Mouse (Mus musculus) brain, embryonic 18.5 days (tissue): ENCODE results near the gene Hsd17b1.
A peak's percentile ranks its signal among the peaks of the same experiment; 100 is the strongest.
"Not testable (repeated sequence)": the region's sequence is repeated elsewhere in the genome, so short reads cannot be mapped to it uniquely, and the experiment has no call there.

Experiments
- DNase-seq: peaks from one replicate; pipeline ENCODE4 v3.0.0-alpha.2; 2012; ENCODE audit warnings: low read depth, low spot score

Hsd17b1 gene

DNA sequence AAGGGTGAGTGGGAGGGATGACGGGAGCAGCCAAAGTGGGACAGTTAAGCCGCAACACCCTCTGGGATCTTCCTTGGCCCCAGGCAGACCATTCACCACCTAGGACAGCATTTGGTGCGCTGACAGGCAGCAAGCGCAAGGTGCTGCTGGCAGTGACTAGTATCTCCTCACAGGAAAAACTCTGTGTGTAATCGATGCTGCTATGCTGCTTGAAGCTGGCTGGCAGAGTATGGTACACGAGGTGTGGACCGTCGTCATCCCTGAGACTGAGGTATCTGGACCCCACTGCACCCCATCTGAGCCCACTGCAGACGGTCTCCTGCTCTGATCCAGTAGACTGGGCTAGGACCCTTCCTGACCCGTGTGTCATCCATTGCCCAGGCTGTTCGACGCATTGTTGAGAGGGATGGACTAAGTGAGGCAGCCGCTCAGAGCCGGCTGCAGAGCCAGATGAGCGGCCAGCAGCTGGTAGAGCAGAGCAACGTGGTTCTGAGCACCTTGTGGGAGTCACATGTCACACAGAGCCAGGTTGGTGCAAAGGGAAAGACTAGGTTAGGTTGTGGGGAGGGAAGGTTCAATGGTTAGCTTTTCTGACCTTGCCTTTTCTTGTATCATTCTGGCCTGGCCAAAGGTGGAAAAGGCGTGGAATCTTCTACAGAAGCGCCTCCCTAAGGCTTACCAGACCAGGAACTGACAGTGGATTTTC is 7.6 kb downstream of the Hsd17b1 start:
- no peak for DNase-seq

DNA sequence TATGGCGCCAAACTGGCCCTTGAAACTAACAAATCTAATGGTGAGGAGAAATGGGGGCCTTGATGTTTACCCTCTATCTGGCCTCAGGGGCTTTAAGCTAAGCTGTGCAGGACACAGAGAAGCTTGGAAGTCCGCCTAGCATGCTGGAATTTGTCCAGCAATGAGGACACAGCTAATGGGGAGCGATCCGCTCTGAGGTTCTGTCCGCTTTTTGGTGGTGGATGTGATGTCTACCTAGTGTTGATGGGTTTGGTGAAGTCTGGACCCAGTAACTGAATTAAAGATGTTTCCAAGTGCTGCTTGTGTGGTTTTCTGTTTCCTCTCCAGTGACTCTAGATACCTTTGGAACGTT is 8.1 kb downstream of the Hsd17b1 start:
- no peak for DNase-seq

DNA sequence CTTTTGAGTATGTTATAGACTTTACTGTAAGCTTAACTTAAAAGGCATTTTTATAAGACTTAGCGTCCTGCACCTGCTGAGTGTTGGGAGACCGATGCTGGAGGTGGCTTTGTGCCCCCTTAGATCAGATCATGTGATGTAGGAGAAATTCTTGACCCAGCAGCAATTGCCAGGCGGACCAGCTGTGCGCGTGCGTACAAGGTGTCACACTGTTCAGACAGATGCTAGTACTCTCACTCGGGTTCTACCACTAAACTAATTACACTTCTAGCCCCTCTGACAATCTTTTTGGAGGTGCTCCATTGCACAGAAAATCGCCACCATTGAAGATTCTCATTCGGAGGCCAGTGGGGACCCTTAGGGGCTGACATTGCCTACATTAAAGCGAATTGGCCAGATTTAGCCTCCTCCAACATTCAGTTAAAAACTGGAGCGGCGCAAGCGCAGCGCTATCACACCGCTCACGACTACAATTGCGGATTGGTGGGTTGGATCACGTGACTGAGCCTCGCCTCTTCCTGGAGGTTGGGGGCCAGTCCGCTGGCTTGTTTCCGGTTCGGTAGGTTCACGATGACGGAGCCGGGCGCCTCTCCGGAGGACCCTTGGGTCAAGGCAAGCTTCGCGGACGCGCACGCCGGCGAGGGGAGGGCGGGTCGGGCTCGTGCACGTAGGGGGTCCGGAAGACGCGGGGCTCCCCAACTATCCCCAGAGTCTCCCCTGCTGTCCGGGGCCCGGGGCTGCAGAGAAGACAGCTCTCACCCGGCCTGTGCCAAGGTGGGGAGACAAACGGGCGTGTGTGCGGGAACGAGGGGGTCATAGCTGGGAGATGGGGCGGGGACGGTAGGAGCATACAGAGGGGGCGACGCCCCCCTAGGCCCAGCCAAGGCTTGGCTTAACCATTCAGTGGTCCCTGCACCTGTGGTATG is 8.8 kb downstream of the Hsd17b1 start, which contains the start of gene Mlx:
Mlx (plus strand) TSS at position 522 of the 926 bp plus-strand sequence.
- peak; percentile 85 for DNase-seq

DNA sequence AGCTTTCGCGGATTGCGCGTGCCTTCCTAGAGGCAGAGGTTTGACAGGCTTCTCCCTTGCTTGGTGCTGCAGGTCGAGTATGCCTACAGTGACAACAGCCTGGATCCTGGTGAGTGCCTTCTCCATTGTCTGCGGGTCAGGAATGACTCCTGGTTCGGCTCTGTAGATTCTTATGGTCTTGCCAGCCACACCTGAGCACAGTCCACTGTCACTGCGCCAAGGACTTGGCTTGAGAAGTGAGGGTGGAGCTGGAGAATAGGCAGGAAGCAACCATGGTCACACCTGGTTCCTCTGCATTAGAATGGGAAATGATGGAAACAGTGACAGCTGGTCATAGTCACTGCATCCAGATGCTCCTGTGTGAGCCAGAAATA is 9.5 kb downstream of the Hsd17b1 start:
- no peak for DNase-seq

DNA sequence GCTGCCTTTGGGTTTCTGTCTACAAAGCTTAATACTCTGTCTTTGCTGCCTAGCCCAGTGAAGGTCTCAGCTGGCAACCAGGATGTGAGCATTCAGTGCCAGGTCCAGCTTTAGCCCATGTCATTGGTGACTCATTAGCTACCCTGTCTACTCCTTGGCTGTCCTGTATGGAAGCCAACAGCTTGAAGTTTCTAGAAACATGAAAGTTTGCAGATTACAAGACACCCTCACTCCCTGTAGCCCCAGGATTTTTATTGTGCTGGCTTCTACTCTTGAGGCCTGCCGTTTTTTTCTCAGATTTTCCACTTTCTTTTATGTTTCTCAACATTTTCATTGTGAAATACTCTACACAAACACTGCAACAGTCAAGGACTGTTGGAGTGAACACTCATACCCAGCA is 11.7 kb downstream of the Hsd17b1 start:
- no peak for DNase-seq

DNA sequence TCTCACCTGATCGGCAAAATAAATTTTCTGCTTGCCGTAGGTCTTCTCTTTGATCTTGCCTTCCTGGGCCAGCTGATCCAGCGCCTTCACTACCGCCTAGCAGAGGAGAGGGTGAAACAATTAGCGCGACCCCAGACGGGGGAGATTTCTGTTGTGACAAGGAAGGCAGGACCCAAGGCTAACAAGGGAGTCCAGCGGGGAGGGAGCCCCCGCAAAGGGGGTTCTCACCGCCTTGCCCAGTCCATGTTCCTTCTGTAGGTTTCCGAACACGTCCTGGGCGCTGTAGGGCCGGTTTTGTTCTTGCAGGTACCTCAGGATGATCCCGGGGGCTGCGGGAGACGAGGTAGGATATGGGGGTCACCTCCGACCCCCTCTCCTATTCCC is 16.7 kb downstream of the Hsd17b1 start:
- no peak for DNase-seq

DNA sequence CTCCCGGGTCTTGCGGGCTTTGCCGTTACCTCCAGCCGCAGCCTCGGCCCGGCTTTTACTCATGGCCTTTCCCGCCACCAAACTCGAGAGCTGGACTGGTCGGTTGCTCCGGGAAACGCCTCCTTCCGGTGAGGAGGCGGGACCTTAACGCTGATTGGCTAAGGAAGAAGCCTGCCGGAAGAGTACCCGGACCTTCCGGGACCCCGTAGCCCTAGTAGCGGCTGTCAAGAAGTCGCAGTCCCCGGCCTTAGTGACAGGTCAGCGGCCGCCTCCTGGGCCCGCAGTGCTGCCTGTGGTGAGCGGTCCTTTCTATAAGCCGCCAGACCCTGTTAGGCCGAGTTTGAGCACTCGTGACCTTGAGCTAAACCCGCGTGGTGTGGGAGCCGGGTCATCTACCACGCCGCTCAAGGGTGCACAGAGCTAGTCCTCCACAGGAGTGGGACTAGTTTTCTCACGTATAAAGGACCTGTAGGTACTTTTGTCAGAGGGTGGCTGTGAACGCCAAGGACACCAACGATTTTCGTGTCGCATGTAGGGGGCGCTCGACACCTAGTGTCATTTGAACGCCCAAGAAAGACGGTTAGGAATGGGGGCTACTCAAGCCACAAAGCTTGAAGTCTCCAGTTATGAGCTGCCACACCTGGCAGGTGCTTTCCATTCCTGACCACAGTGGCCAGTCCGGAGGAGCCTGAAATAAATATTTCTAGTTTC is 17.3 kb downstream of the Hsd17b1 start, which contains the start of gene Psmc3ip:
Psmc3ip (minus strand) TSS at position 123 of the 711 bp plus-strand sequence.
- DNase-seq = peak; percentile 89

DNA sequence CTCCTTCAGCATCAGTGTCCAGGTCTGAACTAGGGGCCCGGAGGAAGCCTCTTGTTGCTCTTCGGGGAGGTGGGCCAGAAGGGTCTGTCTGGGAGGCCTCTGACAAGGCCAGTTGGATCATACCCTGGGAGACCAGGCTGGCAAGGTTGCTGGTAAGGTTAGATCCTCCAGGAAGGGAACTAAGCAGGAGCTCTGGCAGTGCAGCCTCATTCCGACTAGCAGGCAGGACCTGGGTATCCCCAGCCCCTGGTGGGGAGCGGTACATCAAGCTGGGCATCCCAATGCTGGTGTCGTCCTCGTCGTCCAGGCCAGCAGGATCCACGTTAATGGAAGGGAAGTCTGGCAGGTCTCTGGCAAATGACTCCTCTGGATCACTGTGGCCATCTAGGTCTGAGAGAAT is 20.0 kb downstream of the Hsd17b1 start:
- no peak for DNase-seq

DNA sequence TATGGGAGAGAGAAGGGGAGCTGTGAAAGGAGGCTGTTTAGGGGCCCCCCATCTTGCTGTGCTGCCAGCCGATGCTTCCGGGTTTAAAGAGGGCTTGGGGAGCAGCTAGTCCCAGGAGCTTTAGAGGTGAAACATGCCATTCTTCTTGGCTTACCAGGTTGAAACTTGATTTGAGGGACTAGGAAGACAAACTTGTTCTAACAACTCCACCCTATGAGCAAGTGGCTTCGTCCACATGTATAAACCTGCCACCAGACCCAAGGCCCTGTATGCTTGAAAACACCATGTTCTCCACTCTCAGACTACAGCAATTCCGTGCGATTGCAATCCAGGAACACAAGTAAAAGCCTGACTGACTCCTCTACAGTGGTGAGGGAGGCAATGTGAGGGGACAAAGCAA is 24.8 kb downstream of the Hsd17b1 start:
- no peak for DNase-seq

DNA sequence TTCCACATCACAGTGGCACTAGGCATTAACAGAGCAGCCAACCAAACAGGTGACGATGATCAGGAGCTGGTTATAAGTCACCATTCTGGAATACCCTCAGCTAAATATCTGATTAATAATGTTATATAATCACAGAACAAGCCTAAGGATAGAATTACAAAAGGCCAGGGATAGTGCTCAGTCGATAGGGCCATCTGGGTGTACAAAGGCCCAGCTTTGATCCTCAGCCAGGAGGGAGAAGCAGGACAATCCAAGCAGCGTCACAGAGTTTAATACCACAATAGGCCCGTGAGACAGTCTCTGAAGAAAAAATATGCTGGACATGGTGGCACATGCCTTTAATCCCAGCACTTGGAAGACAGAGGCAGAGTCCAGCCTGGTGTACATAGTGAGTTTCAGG is 31.1 kb downstream of the Hsd17b1 start:
- DNase-seq = no peak

DNA sequence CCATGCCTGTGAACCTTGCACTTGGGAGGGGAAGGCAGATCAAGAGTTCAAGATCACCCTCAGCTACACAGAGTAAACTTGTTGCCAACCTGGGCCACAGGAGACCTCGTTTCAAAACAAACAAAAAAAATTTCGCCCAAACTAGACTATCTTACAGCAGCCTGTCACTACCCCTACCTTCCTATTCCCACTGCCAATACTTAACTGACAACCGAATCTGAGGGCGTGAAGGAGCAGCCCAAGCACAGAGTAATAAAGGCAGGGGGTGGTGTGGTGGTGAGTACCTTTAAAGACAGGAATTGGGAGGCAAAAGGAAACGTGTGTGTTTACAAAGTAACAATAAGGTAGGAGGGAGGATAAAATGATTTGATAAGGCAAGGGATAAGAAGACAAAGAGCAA is 32.5 kb downstream of the Hsd17b1 start:
- no peak for DNase-seq

DNA sequence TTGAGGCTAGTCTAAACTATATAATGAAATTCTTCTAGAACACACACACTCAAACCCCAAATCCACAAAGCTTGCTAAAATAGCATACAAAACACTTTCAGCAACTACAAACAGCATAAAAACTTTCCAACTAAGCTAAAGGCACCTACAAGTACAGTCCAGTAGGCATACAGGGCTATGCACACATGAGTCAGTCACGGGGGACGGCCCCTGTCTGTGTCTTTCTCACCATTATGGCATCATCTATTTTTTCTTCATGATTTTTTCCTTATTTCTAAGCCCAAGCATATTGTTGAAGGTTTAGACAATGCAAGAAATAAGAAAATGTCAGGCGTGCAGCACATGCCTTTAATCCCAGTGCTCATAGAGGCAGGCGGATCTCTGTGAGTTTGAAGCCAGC is 33.0 kb downstream of the Hsd17b1 start:
- no peak for DNase-seq

DNA sequence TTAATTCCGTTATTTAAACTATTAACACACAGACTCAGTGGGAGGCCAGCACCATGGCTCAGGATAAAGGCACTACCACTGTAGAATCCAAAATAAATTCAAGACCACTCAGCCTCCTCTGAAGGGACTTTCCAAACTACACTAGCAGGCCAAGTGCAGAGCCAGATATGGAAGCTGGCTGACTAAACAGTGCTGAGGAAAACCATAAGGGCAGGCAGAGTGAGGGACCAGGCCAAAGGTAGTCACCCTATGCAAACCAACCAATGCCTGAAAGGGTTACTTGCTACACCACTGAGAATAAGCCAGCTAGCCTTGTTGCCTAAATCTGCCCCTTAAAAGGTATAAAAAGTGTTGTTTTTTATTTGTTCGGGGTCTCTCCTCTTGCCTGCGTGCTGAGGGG is 34.0 kb downstream of the Hsd17b1 start:
- DNase-seq = no peak

DNA sequence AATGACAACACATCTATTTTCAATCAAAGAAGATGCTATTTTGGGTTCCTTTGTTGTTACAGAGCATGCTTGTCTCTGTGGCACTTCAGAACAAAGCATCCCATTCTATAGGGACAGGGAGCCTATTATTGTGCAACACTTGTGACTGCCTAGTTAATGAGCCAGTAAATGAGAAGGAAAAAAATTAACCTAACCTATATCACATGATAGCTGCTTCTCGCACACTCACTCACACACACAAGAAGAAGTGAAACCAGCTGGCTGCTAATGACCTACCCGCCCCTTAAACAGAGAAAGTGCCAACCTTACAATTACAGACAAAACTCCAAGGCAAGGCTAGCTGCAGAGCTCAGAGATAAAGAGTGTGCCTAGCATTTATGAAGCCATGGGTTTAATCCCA is 37.4 kb downstream of the Hsd17b1 start:
- DNase-seq = no peak

DNA sequence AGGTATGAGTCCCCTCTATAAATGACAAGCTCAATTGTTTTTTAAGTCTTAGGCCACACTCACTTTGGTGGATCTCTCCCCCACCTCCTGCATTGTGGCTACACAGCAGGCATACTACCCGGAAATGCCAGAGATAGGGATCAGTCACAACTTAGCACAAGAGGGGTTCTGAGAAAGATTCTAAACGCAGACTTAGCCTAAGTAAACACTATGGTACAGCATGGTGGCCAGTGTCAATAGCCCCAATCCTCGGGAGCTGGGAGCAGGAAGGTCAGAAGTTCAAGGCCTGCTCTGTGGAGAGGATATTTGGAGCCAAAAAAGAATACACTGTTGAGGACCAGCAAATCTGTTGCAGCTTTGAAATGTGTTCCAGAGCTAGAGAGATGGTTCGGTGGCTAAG is 39.9 kb downstream of the Hsd17b1 start:
- no peak for DNase-seq

DNA sequence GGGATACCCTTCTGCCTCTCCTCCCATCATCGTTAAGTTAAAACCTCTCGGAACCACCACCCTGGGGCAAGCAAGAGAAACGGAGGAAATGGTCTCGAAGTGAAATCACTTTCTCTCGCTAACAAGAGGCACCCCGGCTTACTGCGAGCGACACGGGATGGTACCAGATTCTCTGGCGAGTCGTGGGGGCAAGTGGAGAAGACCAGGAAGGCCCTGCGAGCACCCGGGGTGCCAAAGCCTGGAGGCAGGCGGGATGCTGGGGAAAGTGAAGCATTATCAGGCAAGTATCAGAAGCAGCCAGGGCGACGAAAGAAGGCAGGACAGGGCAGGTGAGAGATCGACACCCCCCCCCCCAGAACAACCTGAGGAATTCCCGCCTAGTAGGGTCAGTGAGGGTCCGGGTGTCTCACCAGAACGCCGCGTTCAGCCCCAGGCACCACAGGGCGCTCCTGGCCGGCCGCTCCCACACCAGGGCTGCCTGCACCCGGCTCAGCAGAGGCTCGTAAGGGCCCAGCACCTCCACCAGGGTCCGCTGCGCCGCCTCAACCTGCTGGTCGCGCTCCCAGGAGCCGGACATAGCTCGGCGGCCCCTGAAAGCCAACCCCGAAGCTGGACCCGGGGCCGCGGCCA is 41.0 kb downstream of the Hsd17b1 start:
- DNase-seq = no peak

DNA sequence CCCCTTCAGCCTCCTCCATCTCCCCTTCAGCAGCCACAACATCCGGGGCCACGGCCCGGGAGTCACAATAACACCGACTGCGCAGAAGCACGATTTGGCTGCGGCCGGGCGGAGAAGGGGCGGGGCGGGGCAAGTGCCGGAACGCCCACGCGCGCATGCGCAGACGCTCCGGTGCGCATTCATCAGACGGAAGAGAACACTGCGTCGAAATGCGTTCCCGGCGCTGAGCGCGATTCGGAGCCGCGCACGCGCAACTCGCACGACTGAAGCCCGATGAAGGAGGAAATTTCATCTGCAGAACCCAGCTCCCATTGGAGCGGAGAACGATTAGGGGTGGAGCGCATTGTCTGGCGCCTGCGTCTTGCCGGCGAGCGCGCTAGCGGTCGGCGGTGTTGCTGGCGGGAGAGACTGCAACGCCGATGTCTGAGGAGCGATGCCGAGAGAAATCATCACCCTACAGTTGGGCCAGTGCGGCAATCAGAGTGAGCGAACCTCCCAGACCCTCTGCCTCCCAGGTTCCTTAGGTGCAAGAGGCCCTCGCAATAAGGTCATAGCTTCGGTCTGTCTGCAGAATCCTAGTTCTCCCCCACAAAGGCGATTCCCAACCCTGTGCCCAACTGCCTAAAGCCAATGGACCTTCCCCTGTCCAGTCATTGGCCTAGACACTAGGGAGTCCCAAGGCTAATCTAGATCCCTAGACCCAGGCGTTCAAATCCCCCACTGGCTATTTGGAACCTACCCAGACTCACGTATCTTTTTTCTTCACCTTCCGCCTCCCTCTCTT is 41.7 kb downstream of the Hsd17b1 start, which contains the start of the genes Retreg3 and Tubg1:
Retreg3 (minus strand) TSS at position 133 of the 784 bp plus-strand sequence.
Tubg1 (plus strand) TSS at position 178 of the 784 bp plus-strand sequence.
- peak; percentile 98 for DNase-seq

DNA sequence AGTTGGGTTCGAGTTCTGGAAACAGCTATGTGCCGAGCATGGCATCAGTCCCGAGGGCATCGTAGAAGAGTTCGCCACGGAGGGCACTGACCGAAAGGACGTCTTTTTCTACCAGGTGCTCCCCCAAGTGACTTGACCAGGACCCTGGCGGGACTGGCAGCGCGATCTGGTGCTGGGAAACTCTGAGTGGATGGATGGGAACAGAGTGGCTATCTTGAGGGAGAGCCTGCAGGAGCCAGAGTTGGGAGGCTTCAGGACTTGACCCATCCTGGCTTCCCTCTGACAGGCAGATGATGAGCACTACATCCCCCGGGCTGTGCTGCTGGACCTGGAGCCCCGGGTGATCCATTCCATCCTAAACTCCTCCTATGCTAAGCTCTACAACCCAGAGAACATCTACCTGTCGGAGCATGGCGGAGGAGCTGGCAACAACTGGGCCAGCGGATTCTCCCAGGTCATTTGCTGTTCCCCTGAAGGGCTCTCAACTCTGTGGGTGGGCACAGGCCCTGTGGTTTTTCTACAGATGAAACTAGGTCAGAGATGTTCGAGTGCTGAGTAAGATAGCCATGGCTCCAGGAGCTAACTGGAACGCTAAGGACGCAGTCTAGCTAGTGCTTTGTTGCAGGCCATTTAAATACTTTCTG is 42.5 kb downstream of the Hsd17b1 start:
- no peak for DNase-seq

DNA sequence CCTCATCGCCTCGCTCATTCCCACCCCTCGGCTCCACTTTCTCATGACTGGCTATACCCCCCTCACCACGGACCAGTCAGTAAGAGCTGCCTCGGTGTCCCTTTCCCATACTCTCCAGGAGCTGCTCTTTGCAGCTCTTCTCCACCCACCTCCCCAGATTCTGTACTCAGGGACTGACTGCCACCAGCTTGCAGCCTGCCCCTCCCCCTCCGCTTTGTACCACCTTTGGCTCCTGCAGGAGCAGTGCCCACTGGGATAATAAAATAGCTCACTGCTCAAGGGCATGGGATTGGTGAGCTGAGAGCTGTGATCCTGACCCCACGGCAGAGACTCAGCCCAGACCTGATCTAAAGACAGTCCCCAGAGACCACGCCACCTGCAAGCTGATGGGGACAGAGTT is 46.3 kb downstream of the Hsd17b1 start:
- not testable (repeated sequence) for DNase-seq

DNA sequence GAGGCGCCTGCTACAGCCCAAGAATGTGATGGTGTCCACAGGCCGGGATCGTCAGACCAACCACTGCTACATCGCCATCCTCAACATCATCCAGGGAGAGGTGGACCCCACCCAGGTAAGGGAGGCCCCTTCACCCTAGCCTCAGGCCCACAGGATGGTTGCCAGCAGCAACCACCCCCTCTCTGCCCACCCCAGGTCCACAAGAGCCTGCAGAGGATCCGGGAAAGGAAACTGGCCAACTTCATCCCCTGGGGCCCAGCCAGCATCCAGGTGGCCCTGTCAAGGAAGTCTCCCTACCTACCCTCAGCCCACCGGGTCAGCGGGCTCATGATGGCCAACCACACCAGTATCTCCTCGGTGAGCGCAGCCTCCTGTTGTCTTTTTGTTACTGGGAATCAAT is 46.8 kb downstream of the Hsd17b1 start:
- DNase-seq = not testable (repeated sequence)
